Mouse (Mus musculus) neural tube, embryonic 13.5 days (tissue): Measurements from ENCODE around the gene Fyn. TPM values are rescaled to one million over a fixed set of nuclear protein-coding genes. Genes with fewer than 3 reads are reported as not detected.

ENCODE experiments used
- ATAC-seq: fragments of 200-750 bp; cut with Nextera tagmentation; 2 replicates; pipeline ENCODE4 v1.8.0; 2017; ENCODE audit warnings: low read depth, mild to moderate bottlenecking, moderate TSS enrichment, moderate library complexity
- H3K27ac ChIP-seq: fragments of 300-500 bp; sonication (generic); replicated peaks from 2 replicates; pipeline ENCODE4 v1.5.1; 2015; ENCODE audit warnings: moderate library complexity, mild to moderate bottlenecking, inconsistent platforms
- H3K27me3 ChIP-seq: fragments of 300-500 bp; sonication (generic); 2 replicates; pipeline ENCODE4 v1.6.1; 2015; ENCODE audit warnings: mild to moderate bottlenecking, inconsistent platforms
- H3K36me3 ChIP-seq: fragments of 300-500 bp; sonication (generic); 2 replicates; pipeline ENCODE4 v1.6.1; 2015; ENCODE audit warnings: mild to moderate bottlenecking, inconsistent platforms
- H3K4me1 ChIP-seq: fragments of 300-500 bp; sonication (generic); replicated peaks from 2 replicates; pipeline ENCODE4 v1.6.1; 2015; ENCODE audit warnings: inconsistent platforms
- H3K4me2 ChIP-seq: fragments of 300-500 bp; sonication (generic); 2 replicates; pipeline ENCODE4 v1.6.1; 2015; ENCODE audit warnings: inconsistent platforms, mild to moderate bottlenecking, moderate library complexity
- H3K4me3 ChIP-seq: fragments of 300-500 bp; sonication (generic); 2 replicates; pipeline ENCODE4 v1.5.1; 2015; ENCODE audit warnings: mild to moderate bottlenecking, inconsistent platforms
- H3K9ac ChIP-seq: fragments of 300-500 bp; sonication (generic); 2 replicates; pipeline ENCODE4 v1.6.1; 2015; ENCODE audit warnings: moderate library complexity, mild to moderate bottlenecking, inconsistent platforms
- H3K9me3 ChIP-seq: fragments of 300-500 bp; sonication (generic); 2 replicates; pipeline ENCODE4 v1.6.1; 2016; ENCODE audit warnings: inconsistent platforms
- WGBS: fragments of 180-500 bp; shearing (Covaris S2); methylation state at CpG from one replicate; pipeline ENCODE4 v1.1.7; 2015; 5-methylcytosine and 5-hydroxymethylcytosine counted together
- polyA plus RNA-seq: library from polyadenylated mRNA; unstranded; fragments of >200 nt; fragmentation: Nextera tagmentation; extraction: Ambion mirVana; gene quantifications from 2 replicates; pipeline ENCODE4 v1.2.1, GENCODE M21; 2015

Gene Fyn
- polyA plus RNA-seq, 1 experiment from 2014 or later, result 74.9 TPM

- peaks cover 21% of the 10 kb centered on the region for H3K36me3 ChIP-seq
- H3K27me3 ChIP-seq, result no peaks in the 10 kb centered on the region
- H3K9me3 ChIP-seq, result no peaks in the 10 kb centered on the region
- 87% methylated on average over 5 of the region's 5 CpGs for WGBS
- H3K27ac ChIP-seq, result no peak overlapping the region
- no peak for ATAC-seq
- no peak overlapping the region for H3K9ac ChIP-seq
- H3K4me1 ChIP-seq, result peaks cover 66% of the 10 kb centered on the region
- no peak overlapping the region for H3K4me2 ChIP-seq
- H3K4me3 ChIP-seq, result no peak overlapping the region
Measured at GRCm38 (mm10) chr10:39508801-39509200, 140.1 kb downstream of the Fyn start.

GRCm38 (mm10) chr10:39509937-39510336 lies 141.3 kb downstream of the Fyn start:
- WGBS, result 68% methylated on average over 8 of the region's 8 CpGs
- no peak for ATAC-seq
- Histone ChIP-seq H3K4me1 (peaks cover 56% of the 10 kb centered on the region), H3K9ac (no peak overlapping the region), H3K9me3 (no peaks in the 10 kb centered on the region), H3K4me3 (no peak overlapping the region), H3K4me2 (no peak overlapping the region), H3K27ac (0 out of 2 replicates have a peak overlapping the region, but pooled peaks have one; percentile 20), H3K27me3 (no peaks in the 10 kb centered on the region), H3K36me3 (peaks cover 30% of the 10 kb centered on the region)

GRCm38 (mm10) chr10:39512631-39513314 lies 144.1 kb downstream of the Fyn start:
- no peak overlapping the region for H3K4me3 ChIP-seq
- ATAC-seq, result no peak
- peaks cover 50% of the 10 kb centered on the region for H3K36me3 ChIP-seq
- no peaks in the 10 kb centered on the region for H3K27me3 ChIP-seq
- H3K9me3 ChIP-seq, result no peaks in the 10 kb centered on the region
- no peak overlapping the region for H3K4me2 ChIP-seq
- WGBS, result 76% methylated on average over 14 of the region's 14 CpGs
- H3K9ac ChIP-seq, result no peak overlapping the region
- peaks cover 44% of the 10 kb centered on the region for H3K4me1 ChIP-seq
- no peak overlapping the region for H3K27ac ChIP-seq

- Histone ChIP-seq H3K27ac (no peak overlapping the region), H3K36me3 (peaks cover 50% of the 10 kb centered on the region), H3K9me3 (no peaks in the 10 kb centered on the region), H3K4me3 (no peak overlapping the region), H3K4me2 (no peak overlapping the region), H3K27me3 (no peaks in the 10 kb centered on the region), H3K9ac (no peak overlapping the region), H3K4me1 (peaks cover 53% of the 10 kb centered on the region)
- no peak for ATAC-seq
- 98% methylated on average over 8 of the region's 8 CpGs for WGBS
Measured at GRCm38 (mm10) chr10:39514916-39515315, 146.3 kb downstream of the Fyn start.

GRCm38 (mm10) chr10:39516541-39517133 lies 148.0 kb downstream of the Fyn start:
- H3K4me2 ChIP-seq, result no peak overlapping the region
- H3K9me3 ChIP-seq, result no peaks in the 10 kb centered on the region
- no peak overlapping the region for H3K4me3 ChIP-seq
- H3K9ac ChIP-seq, result peak overlapping the region; percentile 38; the same call in 1 of the 2 replicates
- no peaks in the 10 kb centered on the region for H3K27me3 ChIP-seq
- H3K27ac ChIP-seq, result peak overlapping the region; percentile 72; the same call in 1 of the 2 replicates
- no peak for ATAC-seq
- H3K4me1 ChIP-seq, result peaks cover 50% of the 10 kb centered on the region
- WGBS, result 83% methylated on average over 6 of the region's 6 CpGs
- H3K36me3 ChIP-seq, result peaks cover 50% of the 10 kb centered on the region

GRCm38 (mm10) chr10:39517375-39517774 lies 148.7 kb downstream of the Fyn start:
- Histone ChIP-seq H3K9ac (peak overlapping the region; percentile 38), H3K27ac (peak overlapping the region; percentile 72)

GRCm38 (mm10) chr10:39518232-39518631 lies 149.6 kb downstream of the Fyn start:
- no peak for ATAC-seq
- H3K9me3 ChIP-seq, result no peaks in the 10 kb centered on the region
- no peak overlapping the region for H3K4me3 ChIP-seq
- 0 out of 2 replicates have a peak overlapping the region, but pooled peaks have one; percentile 38 for H3K9ac ChIP-seq
- H3K27ac ChIP-seq, result peak overlapping the region; percentile 72
- H3K36me3 ChIP-seq, result peaks cover 34% of the 10 kb centered on the region
- no peak overlapping the region for H3K4me2 ChIP-seq
- H3K27me3 ChIP-seq, result no peaks in the 10 kb centered on the region
- peaks cover 66% of the 10 kb centered on the region for H3K4me1 ChIP-seq
- 27% methylated on average over 8 of the region's 8 CpGs for WGBS

More at GRCm38 (mm10) chr10:39517375-39517774, 148.7 kb downstream of the Fyn start:
- no peak overlapping the region for H3K4me3 ChIP-seq
- H3K36me3 ChIP-seq, result peaks cover 42% of the 10 kb centered on the region
- no peaks in the 10 kb centered on the region for H3K9me3 ChIP-seq
- no peak overlapping the region for H3K4me2 ChIP-seq
- no peaks in the 10 kb centered on the region for H3K27me3 ChIP-seq
- WGBS, result 11% methylated on average over 9 of the region's 9 CpGs
- ATAC-seq, result no peak
- peaks cover 57% of the 10 kb centered on the region for H3K4me1 ChIP-seq

- Histone ChIP-seq H3K36me3 (peaks cover 29% of the 10 kb centered on the region), H3K4me1 (peaks cover 70% of the 10 kb centered on the region), H3K4me3 (no peak overlapping the region), H3K9me3 (no peaks in the 10 kb centered on the region), H3K4me2 (no peak overlapping the region), H3K9ac (no peak overlapping the region), H3K27ac (peak overlapping the region; percentile 68; the same call in 1 of the 2 replicates), H3K27me3 (no peaks in the 10 kb centered on the region)
- 94% methylated on average over 3 of the region's 3 CpGs for whole genome bisulfite sequencing
- no peak for ATAC-seq
Measured at GRCm38 (mm10) chr10:39518859-39519258, 150.2 kb downstream of the Fyn start.

GRCm38 (mm10) chr10:39520123-39520989 lies 151.7 kb downstream of the Fyn start:
- H3K27me3 ChIP-seq, result no peaks in the 10 kb centered on the region
- peak overlapping the region; percentile 68 for H3K27ac ChIP-seq
- H3K4me1 ChIP-seq, result peaks cover 85% of the 10 kb centered on the region
- peaks cover 19% of the 10 kb centered on the region for H3K36me3 ChIP-seq
- H3K9me3 ChIP-seq, result no peaks in the 10 kb centered on the region
- no peak overlapping the region for H3K4me2 ChIP-seq
- H3K9ac ChIP-seq, result no peak overlapping the region
- no peak overlapping the region for H3K4me3 ChIP-seq
- 58% methylated on average over 9 of the region's 9 CpGs for WGBS
- peak; percentile 81 for ATAC-seq

- no peaks in the 10 kb centered on the region for H3K9me3 ChIP-seq
- H3K9ac ChIP-seq, result no peak overlapping the region
- no peak overlapping the region for H3K4me3 ChIP-seq
- peaks cover 19% of the 10 kb centered on the region for H3K36me3 ChIP-seq
- no peaks in the 10 kb centered on the region for H3K27me3 ChIP-seq
- H3K4me2 ChIP-seq, result no peak overlapping the region
- peaks cover 87% of the 10 kb centered on the region for H3K4me1 ChIP-seq
- 82% methylated on average over 1 of the region's 1 CpGs for WGBS
- ATAC-seq, result no peak
- H3K27ac ChIP-seq, result peak overlapping the region; percentile 61; the same call in 1 of the 2 replicates
Measured at GRCm38 (mm10) chr10:39521327-39521726, 152.7 kb downstream of the Fyn start.

- H3K9ac ChIP-seq, result no peak overlapping the region
- H3K4me3 ChIP-seq, result no peak overlapping the region
- no peaks in the 10 kb centered on the region for H3K9me3 ChIP-seq
- H3K27ac ChIP-seq, result peak overlapping the region; percentile 61
- no peak overlapping the region for H3K4me2 ChIP-seq
- no peak for ATAC-seq
- H3K36me3 ChIP-seq, result peaks cover 19% of the 10 kb centered on the region
- no peaks in the 10 kb centered on the region for H3K27me3 ChIP-seq
- peaks cover 86% of the 10 kb centered on the region for H3K4me1 ChIP-seq
- 60% methylated on average over 5 of the region's 5 CpGs for WGBS
Measured at GRCm38 (mm10) chr10:39521861-39522391, 153.3 kb downstream of the Fyn start.
